Mouse (Mus musculus): ENCODE measurements around the gene Tmem120b.

Tmem120b gene

DNA sequence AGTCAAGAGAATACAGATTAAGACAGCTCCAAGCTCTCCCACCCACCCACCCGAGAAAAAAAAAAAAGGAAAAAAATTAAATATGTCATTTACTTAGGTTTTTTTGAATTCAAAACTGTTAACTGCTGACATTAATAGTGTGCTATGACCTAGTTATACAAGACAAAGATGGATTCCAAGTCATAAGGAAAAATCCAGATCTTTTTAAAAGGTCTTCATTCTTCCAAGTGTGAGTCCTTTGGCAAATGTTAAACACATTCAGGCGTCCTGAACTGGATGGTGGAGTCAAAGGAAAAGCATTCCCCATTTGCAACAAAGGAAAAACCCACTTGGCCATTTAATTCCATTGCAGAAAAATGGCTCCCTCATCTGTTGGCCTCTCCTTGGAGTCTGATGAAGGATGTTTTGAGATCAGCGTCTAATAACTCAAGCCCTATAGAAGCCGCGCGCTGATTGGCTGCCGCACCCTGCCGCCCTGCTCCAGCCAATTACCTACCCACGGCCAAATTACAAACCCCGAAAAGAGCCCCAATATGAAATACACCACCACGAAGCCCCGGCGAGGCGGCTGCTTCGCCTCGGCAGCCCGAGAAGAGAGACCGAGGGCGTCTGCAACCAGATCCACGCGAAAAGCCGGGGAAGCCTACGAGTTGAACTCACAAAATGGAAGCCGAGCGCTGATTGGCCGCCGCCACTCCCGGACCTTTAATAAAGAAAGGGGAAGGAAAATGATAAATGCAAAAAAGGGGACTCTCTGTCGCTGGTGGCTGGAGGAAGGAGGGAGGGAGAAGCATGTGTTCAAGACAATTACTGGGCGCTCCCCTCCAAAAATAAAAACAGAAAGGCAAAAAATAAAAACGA lies 72.7 kb downstream of the Tmem120b start:
- DNase-seq (ENCODE audit: low read depth, low spot score), result peak; percentile 81

GRCm38 (mm10) chr5:123141555-123142160 lies 73.4 kb downstream of the Tmem120b start:
- DNase-seq (ENCODE audit: low read depth, low spot score), result peak; percentile 64

- DNase-seq (ENCODE audit: low read depth, low spot score), result peak; percentile 62
Measured at GRCm38 (mm10) chr5:123142161-123143157, 74.2 kb downstream of the Tmem120b start, which contains the start of gene Setd1b. Gene Setd1b (plus strand): TSS chr5:123142193.

GRCm38 (mm10) chr5:123143251-123143970 lies 75.2 kb downstream of the Tmem120b start:
- peak; percentile 54 for DNase-seq (ENCODE audit: low read depth, low spot score)

DNA sequence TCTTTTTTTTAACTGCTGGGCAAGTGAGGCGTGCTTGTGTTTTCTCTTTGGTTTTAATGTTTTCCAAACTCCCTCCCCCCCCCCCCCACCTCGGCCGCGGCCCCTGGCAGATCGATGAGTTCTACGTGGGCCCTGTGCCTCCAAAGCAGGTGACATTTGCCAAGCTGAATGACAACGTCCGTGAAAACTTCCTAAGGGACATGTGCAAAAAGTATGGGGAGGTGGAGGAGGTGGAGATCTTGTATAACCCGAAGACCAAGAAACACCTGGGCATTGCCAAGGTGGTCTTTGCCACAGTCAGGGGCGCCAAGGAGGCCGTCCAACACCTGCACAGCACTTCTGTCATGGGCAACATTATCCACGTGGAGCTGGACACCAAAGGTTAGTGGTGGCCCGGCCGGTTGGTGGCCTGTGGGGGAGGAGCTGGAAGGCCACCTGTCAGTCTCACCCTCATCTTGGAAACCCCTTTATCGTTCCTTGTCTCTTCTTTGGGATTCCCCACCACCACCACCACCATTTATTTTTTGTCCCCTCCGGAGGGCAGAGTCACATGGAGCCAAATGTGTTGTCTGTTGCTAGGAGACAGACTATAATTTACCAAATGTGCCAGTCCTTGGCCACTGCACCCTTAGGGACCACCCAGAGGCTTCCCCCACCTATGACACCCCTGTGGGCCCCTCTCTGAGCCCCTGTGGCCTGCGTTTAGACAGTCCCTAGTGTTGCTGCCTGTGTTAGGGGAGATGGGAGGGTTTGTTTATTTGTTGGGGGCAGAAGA lies 75.9 kb downstream of the Tmem120b start:
- DNase-seq (ENCODE audit: low read depth, low spot score), result no peak

DNA sequence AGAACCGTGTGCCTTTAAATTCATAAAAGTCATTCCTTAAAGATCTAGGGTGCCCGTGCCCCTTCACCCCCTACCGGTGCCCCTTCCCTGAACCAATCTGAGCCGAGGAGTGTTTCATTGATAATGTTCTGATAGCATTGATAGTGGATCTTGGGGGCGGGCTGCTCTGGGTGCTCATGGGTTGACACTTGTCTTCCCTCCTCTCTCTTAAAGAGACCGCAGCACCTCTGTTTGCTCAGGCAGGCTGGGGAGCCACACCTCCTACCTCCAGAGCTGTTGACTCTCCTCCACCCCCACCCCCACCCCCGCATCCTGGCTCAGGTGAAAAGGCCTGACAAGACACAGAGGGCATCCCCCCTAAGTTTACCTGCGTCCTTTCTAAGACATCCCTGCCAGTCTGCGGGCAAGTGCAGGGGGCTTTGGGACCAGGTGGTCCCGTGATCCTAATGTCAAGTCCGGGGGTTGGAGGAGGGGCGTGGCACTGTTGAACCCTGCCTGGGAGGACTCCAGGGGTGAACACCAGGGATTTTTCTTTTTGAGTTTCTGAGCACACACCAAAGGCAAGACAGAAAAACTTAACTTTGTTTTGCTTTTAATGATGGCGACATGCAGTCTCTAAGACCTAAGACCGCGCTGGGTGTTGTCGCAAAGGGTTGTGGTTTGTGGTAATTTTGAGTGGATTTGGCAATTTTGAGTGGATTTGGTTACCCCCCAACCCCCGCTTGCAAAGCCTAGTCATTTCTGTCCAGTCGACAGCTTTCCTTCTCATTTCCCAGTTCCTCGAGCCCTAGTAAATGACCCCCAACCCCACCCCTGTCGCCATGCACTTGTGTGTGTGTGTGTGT lies 76.8 kb downstream of the Tmem120b start:
- no peak for DNase-seq (ENCODE audit: low read depth, low spot score)

GRCm38 (mm10) chr5:123146357-123146756 lies 78.1 kb downstream of the Tmem120b start:
- DNase-seq (ENCODE audit: low read depth, low spot score), result no peak

DNA sequence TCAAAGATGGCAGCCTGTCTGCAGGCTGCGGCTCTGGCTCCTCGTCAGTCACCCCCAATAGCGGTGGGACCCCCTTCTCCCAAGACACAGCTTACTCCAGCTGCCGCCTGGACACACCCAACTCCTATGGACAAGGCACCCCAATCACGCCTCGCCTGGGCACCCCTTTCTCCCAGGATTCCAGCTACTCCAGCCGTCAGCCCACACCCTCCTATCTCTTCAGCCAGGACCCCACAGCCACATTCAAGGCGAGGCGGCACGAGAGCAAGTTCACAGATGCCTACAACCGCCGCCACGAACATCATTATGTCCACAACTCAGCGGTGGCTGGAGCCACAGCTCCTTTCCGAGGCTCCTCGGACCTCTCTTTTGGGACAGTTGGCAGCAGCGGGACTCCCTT lies 79.4 kb downstream of the Tmem120b start:
- DNase-seq (ENCODE audit: low read depth, low spot score), result no peak

GRCm38 (mm10) chr5:123148073-123148722 lies 80.0 kb downstream of the Tmem120b start:
- DNase-seq (ENCODE audit: low read depth, low spot score), result no peak

DNA sequence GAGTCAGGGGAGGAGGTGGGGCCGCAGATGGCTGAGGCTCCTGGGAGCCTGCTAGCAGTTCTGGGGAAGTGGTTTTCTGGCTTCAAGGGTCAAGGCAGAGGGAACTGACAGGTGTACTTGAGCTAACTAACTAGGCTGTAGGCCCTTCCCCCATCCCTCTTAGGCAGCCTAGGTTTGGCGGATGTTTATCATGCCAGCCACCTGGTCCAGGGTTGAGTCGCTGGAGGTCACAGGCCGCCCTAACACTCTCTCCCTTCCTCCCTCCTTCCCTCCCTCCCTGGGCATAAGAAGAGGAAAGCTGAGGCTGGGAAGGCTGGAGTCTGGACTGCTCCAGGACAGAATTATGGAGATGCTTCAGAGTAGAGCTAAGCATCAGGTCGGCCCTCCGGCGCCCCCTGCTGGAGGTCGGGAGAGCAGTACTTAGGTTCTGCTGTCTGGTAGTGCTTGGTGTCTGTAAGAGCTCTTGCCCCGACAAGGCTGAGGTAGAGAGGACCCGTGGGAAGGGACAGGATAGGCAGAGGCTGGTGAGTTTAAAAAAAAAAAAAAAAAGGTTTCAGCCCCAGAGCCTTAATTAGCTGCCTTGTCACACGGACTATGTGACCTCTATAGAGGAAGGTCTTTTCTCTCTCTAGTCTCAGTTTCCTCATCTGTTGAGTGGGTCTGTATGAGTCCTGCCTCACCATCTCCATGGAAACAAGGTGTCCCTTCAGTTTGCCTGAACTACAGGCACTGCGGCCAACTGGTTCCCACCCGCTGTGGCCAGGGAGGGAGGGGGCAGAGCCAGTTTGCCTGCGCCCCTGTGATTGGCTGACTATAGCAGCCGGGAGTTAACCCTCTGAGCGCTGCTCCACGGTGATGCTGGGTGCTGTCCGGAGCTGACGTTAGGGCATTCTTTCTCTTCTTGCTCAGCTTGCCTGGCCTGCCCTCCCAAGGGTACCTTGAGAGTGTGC lies 81.5 kb downstream of the Tmem120b start:
- peak; percentile 95 for DNase-seq (ENCODE audit: low read depth, low spot score)

GRCm38 (mm10) chr5:123150641-123151040 lies 82.4 kb downstream of the Tmem120b start:
- DNase-seq (ENCODE audit: low read depth, low spot score), result peak; percentile 79

- DNase-seq (ENCODE audit: low read depth, low spot score), result peak; percentile 89
Measured at GRCm38 (mm10) chr5:123151077-123151476, 82.9 kb downstream of the Tmem120b start.

- no peak for DNase-seq (ENCODE audit: low read depth, low spot score)
Measured at GRCm38 (mm10) chr5:123151707-123152362, 83.6 kb downstream of the Tmem120b start.

- DNase-seq (ENCODE audit: low read depth, low spot score), result no peak
Measured at GRCm38 (mm10) chr5:123152901-123153300, 84.7 kb downstream of the Tmem120b start.

DNA sequence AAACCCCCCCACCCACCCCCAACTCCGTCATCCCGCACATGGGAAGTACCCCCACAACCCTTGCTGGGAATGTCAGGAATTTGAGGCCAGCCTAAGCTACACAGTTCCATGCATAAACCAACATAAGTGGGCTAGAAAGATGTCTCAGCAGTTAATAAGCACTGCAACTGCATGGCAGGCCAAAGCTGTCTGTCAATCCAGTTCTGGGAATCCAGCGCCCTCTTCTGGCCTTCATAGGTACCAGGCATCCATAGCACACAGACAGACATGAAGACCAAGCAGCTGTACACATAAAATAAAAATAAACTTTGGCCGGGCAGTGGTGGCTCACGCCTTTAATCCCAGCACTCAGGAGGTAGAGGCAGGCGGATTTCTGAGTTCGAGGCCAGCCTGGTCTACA lies 87.2 kb downstream of the Tmem120b start:
- peak; percentile 84 for DNase-seq (ENCODE audit: low read depth, low spot score)

GRCm38 (mm10) chr5:123156763-123157162 lies 88.5 kb downstream of the Tmem120b start:
- DNase-seq (ENCODE audit: low read depth, low spot score), result peak; percentile 48

DNA sequence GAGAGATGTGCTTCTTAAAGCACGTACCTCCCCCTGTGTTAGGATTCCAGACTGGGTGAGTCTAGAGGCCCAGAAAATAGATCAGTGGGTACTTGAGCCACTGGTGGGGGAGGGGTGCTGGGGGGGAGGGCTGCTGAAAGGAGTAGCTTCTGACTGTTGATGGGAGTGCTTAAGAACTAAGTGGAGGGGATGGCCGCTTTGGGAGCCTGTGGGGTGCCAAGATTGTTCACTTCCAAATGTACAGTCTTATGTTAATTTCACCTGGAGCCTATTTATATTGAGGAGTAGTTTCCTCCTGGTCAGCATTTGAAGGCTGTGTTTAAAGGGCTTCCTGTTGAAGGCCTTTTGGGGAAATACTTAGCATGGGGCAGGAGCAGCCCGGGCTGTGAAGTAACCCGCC lies 89.8 kb downstream of the Tmem120b start:
- peak; percentile 99 for DNase-seq (ENCODE audit: low read depth, low spot score)
